ENCODE assay signal across 7 mouse cellular contexts in the genomic region with DNA sequence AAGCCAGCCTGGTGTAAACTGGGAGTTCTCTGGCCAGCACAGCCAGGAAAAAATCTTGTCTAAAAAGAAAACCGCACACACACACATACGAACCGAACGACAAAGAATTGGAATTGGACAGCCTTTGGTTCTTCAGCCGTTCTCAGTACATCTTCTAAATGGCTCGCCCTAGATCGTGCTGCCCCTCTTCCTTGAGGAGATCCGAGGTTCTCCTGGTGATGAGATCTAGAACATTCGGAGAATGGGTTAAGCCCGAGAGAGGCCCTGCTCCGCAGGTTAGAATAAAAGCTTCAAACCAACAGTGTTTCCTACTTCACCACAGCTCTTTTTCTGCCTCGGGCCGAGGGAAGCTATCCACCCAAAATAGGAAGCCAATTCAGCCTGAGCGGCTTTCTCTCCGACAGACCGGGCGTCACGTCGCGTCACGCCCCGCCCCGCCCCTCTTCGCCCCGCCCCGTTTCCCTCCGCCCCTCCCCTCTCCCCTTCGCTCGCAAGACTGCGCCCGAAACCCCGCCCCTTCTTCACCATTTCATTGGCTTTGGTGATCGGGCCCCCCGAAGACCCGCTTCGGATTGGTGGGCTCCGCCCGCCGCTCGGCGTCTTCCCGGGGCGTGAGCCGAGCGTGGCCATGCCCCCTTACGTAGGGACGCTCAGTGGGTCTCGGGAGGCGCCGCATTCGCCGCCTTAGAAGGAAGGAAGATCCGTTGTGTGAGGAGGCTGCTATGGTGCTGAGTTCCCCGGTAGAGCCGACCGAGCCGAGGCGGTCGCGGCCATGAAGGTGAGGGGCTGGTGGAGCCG. TPM values are rescaled to one million over a fixed set of nuclear protein-coding genes. Genes with fewer than 3 reads are reported as not detected.
DNase-seq lines count a peak whose midpoint lies in the region; ATAC-seq lines count a peak whose summit lies in the region.

Gene Rnf34 (plus strand): TSS at position 528 of the 798 bp plus-strand sequence.

- intact Hi-C loops in left cerebral cortex, postnatal 36 days (cut with DNase I): no loop called here

- no peaks in the 10 kb centered on the region for H3K27me3 ChIP-seq in intestine, embryonic 16.5 days (replicated peaks; ENCODE audit: control insufficient read depth, insufficient read depth, low read length)
- H3K27me3 ChIP-seq in midbrain, embryonic 11.5 days (ENCODE audit: control insufficient read depth, insufficient read depth, low read length): no peaks in the 10 kb centered on the region

- H3K9ac ChIP-seq in intestine, embryonic 16.5 days (ENCODE audit: low read depth, low read length): peak within 1 kb of the TSS; percentile 92
- H3K9ac ChIP-seq in midbrain, embryonic 11.5 days (ENCODE audit: low read length): peak within 1 kb of the TSS; percentile 91

- under 1% methylated on average over 61 of the region's 61 CpGs for WGBS in intestine, embryonic 16.5 days
- under 1% methylated on average over 60 of the region's 61 CpGs for WGBS in midbrain, embryonic 11.5 days

- ATAC-seq in intestine, embryonic 16.5 days: peak; percentile 100
- ATAC-seq in midbrain, embryonic 11.5 days (ENCODE audit: low FRiP score): peak; percentile 100

- DNase-seq in adrenal gland, adult 8-10 months: peak; percentile 97
- peak; percentile 99 for DNase-seq in embryo, embryonic 9.5 days (ENCODE audit: extremely low spot score)
- peak; percentile 91 to 98 for DNase-seq in gastrocnemius, postnatal 4 days (ENCODE audit: low spot score in 2 of 2)
- DNase-seq in left cerebral cortex, postnatal 36 days (ENCODE audit: low spot score in 2 of 2): peak; percentile 96 to 97
- peak; percentile 99 for DNase-seq in midbrain, embryonic 11.5 days (ENCODE audit: low spot score, missing footprints)
- DNase-seq in skeletal muscle tissue, adult 2 months (ENCODE audit: low read depth, low spot score): peak; percentile 98

- peak within 1 kb of the TSS; percentile 76 for H3K4me3 ChIP-seq in intestine, embryonic 16.5 days (ENCODE audit: low read length)
- peak within 1 kb of the TSS; percentile 69 for H3K4me3 ChIP-seq in midbrain, embryonic 11.5 days (ENCODE audit: low read depth, low read length)

- peak within 1 kb of the TSS; percentile 89 for H3K27ac ChIP-seq in intestine, embryonic 16.5 days (ENCODE audit: low read length)
- peak within 1 kb of the TSS; percentile 87 for H3K27ac ChIP-seq in midbrain, embryonic 11.5 days (ENCODE audit: low read depth, low read length)

- peaks cover 10% of the 10 kb centered on the region for H3K4me1 ChIP-seq in intestine, embryonic 16.5 days (ENCODE audit: control insufficient read depth, insufficient read depth, low read length)
- H3K4me1 ChIP-seq in midbrain, embryonic 11.5 days (ENCODE audit: control insufficient read depth, insufficient read depth, low read length): peaks cover 8% of the 10 kb centered on the region

- H3K4me2 ChIP-seq in intestine, embryonic 16.5 days (ENCODE audit: low read depth, low read length): peak within 1 kb of the TSS; percentile 69
- peak within 1 kb of the TSS; percentile 66 for H3K4me2 ChIP-seq in midbrain, embryonic 11.5 days

- H3K36me3 ChIP-seq in intestine, embryonic 16.5 days (ENCODE audit: control insufficient read depth, insufficient read depth, low read length): no peaks in the 10 kb centered on the region
- H3K36me3 ChIP-seq in midbrain, embryonic 11.5 days (ENCODE audit: control insufficient read depth, insufficient read depth, low read length): no peaks in the 10 kb centered on the region

- H3K9me3 ChIP-seq in intestine, embryonic 16.5 days (ENCODE audit: control insufficient read depth, low read length): no peaks in the 10 kb centered on the region
- no peaks in the 10 kb centered on the region for H3K9me3 ChIP-seq in midbrain, embryonic 11.5 days (ENCODE audit: control insufficient read depth, low read length)

RNA-seq across cellular contexts. Expression of gene Rnf34, which starts in this region (rescaled TPM):
- 10 to 100 TPM; 18.5 to 34.4 (median 27.0) TPM for total RNA-seq in adrenal gland, adult 8-10 months (2022)
- total RNA-seq in gastrocnemius, postnatal 4 days (2021): 10 to 100 TPM; 17.6 to 20.1 TPM
- 26.9 and 32.4 TPM in 2 replicates for polyA plus RNA-seq in intestine, embryonic 16.5 days (2015; fragmentation: Nextera tagmentation; extraction: Ambion mirVana)
- total RNA-seq in left cerebral cortex, postnatal 36 days (2021): 10 to 100 TPM; 50.4 to 53.8 TPM
- 54.9 and 65.9 TPM in 2 replicates for polyA plus RNA-seq in midbrain, embryonic 11.5 days (2014; fragmentation: Nextera tagmentation; extraction: Ambion mirVana)

Comparison
In these comparisons a context has a peak if more than half of its experiments do, and no peak if none do; other contexts are left out.
1. Peak in every context shown above with its lines: DNase-seq, ATAC-seq, H3K4me3 ChIP-seq and H3K27ac ChIP-seq.